Mouse (Mus musculus) adipocyte (in vitro differentiated cells): ENCODE results near the gene Smarcc1.
"Not testable (repeated sequence)": the region's sequence is repeated elsewhere in the genome, so short reads cannot be mapped to it uniquely, and the experiment has no call there.

ENCODE experiments used
- DNase-seq: peaks from one replicate; pipeline ENCODE4 v3.0.0-alpha.2; 2016; ENCODE audit warnings: low spot score

Gene Smarcc1

DNA sequence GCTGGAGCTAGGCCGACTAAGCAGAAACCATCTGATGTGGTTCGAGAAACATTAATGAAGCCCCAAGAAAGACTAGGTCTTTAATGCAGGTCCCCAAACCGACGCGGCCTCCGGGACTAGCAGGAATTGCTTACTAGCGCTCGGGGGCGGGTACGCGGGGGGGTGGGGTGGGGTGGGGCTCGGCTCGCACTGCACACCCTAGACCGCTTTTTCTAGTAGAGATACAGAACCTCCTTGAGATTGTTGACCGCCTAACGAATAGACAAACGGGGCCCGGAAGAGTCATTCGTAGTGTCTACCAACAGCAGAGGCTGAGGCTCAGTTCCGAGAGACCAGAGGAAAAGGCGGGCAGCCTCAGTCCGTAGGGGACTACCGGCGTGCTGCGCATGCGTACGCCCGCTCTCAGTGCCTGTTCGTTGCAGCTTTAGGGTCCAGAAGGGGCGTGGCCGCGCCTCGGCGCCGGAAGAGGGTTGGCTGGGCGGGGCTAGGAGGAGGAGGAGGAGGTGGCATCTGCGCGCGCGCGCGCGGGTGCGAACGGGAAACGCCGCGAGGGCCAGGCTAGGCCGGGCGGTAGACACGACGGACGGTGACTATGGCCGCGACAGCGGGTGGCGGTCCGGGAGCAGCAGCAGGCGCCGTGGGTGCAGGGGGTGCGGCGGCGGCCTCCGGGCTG lies 14.2 kb downstream of the Smarcc1 start:
- DNase-seq, result peak; percentile 97

DNA sequence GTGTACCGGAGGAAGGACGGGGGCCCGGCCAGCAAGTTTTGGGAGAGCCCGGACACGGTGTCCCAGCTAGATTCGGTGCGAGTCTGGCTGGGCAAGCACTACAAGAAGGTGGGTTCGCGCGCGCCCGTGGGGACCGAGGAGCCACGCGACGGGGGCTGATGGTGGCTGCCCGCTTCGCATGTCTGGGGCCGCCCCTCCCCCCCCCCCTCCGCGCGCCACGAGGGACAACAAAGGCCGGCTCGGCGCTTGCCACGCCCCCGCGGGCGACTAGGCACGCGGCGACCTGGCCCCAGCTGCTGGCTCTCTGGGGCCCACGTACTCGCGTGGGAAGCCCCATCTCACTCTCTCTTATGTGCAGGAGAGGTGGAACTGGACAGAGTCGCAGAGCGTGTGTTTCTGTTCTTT lies 14.7 kb downstream of the Smarcc1 start:
- peak; percentile 43 for DNase-seq

DNA sequence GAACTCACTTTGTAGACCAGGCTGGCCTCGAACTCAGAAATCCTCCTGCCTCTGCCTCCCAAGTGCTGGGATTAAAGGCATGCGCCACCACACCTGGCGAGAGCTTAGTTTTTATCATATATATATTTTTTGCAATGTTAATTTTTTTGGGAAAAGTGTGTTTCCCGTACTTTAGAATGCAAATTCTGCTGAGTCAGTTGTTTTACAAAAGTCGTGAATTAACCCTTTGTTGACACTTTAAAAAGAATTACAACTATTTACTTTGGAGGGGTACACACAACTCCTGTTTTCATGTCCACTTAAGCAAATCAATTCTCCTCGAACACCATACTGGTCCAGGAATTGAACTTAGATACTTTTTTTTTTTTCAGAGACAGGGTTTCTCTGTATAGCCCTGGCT lies 15.4 kb downstream of the Smarcc1 start:
- DNase-seq, result no peak

DNA sequence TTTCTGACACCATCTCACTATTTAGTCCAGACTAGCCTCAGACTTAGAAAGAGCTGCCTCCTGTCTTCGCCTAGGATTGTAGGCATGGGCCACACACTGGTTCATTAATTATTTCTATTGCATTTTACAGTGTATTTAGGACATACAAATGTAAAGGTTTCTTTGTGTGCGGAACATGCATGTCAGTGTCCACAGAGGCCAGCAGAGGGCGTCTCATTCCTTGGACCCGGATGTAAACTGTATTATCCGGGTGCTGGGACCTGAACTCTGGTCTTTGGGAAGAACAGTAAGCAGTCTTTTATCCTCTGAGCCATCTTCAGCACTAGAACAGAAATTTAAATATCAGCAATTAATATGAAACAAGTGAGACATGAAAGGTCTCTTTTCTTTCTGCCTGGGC lies 16.7 kb downstream of the Smarcc1 start:
- DNase-seq, result no peak

DNA sequence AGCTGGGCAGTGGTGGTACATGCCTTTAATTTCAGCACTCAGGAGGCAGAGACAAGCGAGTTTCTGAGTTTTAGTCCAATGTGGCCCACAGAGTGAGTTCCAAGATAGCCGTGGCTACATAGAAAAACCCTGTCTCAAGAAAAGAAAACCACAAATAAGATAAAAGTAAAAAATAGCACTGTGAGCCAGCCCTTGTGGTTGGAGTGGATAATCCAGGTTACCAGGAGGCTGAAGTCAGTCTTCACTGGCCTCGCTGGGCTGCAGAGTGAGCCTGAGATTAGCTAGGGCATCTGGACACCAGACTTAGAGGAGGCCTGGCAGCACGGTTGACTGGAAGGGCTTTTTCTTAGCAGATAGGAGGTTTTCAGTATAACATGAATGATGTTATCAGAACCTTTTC lies 21.6 kb downstream of the Smarcc1 start:
- no peak for DNase-seq

DNA sequence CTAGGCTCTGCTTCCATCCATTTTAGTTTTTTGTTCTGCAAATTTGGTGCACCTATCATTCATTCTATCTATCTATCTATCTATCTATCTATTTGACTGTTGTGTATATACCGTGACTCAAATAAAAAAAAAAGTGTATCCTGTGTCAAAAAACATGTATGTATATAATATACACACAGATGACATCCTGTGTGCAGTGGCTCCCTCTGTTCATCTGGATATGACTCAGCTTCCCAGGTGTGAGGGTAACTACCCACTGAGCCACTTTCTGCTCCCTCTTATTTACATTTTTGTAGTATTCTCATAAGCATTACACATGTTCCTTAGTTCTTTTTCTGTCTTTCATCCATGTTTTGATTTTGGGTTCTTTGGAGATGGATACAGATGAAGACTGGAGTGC lies 24.6 kb downstream of the Smarcc1 start:
- DNase-seq, result no peak

DNA sequence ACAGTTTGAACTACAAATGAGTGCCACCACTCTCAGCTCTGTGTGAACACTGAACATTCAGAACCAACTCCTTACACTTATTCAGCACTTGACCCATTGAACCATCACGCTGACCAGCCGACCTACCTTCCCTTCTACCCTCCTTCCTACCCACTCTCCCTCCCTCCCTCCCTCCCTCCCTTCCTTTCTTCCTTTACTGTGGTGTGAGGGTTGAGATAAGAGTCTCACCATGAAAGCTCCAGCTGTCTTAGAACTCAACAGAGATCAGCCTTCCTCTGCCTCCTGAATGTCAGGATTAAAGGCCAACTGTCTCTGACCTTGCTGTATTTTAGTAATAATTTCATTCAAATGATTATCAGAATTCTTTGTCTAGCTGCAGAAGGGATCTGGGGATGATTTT lies 31.1 kb downstream of the Smarcc1 start:
- no peak for DNase-seq

DNA sequence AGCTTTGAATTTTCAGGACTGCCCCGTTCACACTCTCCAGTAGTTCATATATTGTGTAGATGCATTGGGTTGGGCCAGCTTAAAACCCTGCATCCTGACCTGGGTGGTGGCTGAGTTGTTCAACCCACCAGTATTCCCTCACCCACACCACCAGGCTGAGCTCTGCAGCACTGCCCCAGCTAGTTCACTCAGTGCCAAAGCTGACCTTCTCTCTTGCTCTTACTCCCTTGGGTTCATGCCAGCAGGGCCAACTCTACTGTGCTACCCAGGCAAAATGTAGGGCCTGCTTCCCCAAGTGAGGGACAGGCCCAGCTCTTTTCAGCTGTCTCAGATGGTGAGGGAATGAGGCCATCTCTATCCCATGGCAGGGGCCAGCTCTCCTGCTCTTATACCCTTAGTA lies 41.5 kb downstream of the Smarcc1 start:
- DNase-seq, result peak; percentile 53

DNA sequence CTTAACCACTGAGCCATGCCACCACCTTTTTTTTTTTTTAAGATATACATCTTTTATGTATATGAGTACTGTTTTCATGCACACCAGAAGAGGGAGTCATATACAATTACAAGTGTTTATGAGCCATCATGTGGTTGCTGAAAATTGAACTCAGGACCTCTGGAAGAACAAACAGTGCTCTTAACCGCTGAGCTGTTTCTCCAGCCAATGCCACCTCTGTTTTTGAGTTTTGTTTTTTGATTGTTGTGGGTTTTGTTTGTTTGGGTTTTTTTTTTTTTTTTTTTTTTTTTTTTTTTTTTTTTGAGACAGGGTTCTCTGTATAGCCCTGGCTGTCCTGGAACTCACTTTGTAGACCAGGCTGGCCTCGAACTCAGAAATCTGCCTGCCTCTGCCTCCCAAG lies 43.0 kb downstream of the Smarcc1 start:
- DNase-seq, result not testable (repeated sequence)

DNA sequence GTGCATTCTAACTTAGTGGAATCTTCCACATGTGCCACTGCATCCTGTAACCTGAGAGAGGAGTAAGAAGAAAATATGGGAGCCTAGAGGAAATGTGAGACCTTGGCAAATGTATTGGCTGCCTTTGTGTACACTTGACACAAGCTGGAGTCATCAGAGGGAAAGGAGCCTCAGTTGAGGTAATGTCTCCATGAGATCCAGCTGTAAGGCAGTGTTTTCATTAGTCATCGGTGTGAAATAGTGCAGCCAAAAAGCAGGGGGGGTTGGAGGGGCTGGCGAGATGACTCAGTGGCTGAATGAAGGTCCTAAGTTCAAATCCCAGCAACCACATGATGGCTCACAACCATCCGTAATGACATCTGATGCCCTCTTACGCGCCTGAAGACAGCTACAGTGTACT lies 44.9 kb downstream of the Smarcc1 start:
- peak; percentile 21 for DNase-seq

DNA sequence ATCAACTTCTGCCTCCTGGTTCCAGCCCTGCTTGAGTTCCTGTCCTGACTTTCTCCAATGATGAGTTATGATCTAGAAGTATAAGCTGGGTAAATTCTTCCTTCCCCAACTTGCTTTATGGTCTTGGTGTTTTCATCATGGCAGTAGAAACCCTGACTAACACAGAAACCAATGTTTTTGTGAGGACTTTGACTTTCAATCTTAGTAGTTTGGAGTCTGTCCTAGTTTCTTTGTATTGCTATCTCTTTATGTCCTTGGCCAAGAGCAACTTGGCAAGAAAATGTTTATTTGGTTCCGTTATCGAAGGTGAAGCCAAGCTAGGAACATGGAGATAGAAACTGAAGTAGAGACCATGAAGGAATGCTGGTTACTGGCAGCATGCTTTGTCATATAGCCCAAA lies 45.6 kb downstream of the Smarcc1 start:
- DNase-seq, result no peak

DNA sequence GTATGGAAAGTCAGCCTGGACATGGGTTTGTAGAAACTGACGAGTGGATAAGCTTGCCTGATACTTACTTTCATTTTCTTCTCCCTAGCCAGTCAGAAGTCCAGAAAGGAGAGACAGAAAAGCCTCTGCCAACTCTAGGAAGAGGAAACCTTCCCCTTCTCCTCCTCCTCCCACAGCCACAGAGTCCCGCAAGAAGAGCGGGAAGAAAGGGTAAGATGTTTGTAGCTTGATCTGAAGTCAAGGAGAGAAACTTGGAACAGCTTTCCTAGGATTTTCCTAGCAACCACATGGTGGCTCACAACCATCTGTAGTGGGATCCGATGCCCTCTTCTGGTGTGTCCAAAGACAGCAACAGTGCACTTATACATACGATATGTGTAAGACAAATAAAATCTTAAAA lies 53.4 kb downstream of the Smarcc1 start:
- peak; percentile 6 for DNase-seq

DNA sequence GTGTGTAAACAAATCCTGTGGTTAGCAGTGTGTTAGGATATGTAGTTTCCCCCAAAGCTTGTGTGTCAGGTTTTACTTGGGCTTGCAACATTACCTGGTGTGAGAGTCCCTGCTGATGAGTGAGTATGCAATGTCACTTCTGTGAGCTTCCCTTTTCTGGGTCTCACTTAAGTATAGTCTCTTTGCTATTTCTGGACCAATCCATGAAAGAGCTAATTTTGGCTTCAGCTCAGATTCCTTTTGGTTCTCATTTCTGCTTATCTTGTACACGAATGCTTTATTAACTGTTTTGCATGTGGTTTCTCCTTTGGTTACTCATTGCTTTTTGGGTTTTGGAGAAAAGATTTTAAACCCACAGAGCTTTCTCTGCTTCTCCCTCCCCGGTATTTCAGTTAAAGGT lies 82.4 kb downstream of the Smarcc1 start:
- DNase-seq, result no peak

DNA sequence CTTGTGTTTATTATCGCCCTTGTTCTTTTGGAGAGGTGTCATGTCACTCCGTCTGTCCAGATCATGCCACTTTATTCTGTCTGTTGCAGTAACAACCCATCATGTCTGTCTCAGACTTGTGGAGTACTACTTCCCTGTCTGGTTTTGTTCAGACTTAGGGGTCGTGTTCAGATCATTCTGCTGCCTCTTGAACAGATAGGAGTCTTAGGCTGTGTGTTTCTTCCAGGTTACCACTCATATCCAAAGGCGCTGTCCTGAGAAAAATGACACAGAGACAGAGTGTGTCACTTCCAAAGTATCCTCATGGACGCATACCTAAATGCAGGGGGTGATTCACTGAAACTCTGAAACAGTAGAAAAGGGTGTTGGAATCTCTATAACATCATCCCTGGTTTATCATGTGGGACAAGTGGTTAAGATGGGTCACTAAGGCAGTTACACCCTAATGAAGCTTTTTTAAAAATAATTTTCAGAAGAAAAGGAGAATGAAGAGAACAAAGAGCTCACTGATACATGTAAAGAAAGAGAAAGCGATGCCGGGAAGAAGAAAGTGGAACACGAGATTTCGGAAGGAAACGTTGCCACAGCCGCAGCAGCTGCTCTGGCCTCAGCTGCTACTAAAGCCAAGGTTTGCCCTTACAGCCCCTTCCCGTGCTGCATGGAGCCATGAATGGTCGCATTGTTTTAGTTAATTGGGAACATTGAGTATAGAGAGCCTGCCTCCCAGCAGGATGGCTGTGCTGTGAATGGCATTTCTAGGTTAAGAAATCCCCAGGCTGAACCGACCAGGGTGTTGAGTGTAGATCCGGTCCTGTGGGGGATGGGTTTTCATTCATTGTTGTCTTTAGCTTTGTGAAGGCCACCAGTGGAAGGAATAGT lies 88.3 kb downstream of the Smarcc1 start:
- no peak for DNase-seq

DNA sequence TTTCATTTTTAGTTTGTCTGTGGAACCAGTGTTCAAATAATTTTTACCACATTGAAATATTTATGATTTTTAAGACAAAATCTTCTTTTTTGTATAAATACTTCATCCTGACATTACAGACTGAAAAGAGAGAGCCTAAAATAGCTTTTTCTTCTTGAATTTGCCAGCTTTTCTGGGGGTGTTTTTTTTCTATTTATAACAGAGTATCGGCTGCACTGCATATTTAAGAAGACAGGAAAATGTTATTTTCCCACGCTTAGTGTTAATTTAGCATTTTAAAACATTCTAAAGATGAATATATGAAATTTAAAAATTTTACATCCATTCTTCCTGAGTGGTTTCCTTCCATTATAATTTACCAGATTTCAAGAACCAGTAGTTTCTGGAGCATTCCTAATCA lies 88.9 kb downstream of the Smarcc1 start:
- no peak for DNase-seq

DNA sequence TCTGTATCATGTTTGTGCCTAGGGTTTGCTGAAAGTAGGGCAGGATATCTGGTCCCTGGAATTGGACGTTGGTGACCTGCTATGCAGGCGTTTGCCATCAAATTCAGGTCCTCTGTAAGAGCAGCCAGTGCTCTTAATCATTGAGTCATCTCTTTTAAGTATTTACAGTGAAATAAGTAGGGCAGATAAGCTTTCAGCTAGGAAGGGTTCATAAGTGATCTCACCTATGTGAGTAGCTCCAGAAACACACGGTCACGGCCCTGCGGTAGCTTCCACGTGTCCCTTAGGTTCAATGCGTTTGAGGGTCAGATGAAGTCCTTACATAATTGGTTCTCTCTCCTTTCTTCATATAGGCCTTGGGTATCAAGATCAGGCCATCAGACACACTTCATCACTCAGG lies 90.8 kb downstream of the Smarcc1 start:
- no peak for DNase-seq

DNA sequence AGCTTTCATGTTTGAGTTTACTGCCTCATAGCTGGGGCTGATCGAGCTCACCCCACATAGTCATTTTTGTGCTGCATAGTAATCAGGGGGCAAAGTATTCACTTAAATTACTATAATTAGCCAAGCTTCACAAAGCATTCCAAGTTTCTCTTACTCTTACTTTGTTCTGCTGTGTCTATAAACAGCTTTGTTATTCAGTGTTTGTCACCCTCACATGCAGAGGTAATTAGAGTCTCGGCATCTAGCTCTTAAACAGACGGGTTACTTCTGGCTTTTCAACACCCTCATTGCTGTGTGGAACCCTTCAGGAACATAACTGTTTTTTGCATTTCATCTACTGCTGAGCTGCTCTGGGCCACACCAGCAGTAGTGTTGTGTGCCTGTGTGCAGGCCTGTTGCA lies 91.5 kb downstream of the Smarcc1 start:
- DNase-seq, result no peak

DNA sequence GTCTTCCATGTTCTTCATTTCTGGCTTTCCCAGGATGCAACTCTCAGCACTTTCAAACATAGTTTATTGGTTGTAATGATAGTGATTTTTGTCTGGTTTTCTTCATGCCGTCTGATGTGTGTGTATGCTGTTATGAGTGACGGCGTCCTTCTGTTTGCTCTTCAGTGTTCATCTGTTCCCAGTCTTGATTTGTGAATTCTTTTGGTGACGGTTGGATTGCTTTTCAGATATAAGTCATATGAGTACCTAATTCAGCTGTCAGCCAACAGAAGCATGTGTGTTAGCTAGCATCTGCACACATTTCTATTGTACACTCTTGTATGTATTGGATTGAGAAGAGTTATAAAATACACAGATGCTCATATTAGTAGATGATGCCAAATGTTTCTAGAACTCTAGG lies 106.8 kb downstream of the Smarcc1 start:
- no peak for DNase-seq

DNA sequence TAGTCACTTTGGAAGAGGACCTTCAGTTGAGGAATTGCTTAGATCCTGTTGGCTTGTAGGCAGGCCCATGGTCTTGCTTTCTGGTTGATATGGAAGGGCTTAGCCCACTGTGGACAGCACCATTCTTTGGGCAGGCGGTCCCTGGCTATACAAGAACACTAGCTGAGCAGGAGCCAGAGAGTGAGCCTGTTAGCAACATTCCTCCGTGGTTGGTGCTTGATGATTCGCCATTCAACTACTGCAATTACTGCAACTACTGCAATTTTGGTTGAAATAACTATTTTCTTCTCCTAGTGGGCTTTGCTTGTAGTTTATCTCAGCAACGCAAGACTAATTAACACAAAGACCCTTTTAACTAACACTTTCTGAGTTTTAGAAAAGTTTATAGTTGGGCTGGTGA lies 108.7 kb downstream of the Smarcc1 start:
- no peak for DNase-seq

DNA sequence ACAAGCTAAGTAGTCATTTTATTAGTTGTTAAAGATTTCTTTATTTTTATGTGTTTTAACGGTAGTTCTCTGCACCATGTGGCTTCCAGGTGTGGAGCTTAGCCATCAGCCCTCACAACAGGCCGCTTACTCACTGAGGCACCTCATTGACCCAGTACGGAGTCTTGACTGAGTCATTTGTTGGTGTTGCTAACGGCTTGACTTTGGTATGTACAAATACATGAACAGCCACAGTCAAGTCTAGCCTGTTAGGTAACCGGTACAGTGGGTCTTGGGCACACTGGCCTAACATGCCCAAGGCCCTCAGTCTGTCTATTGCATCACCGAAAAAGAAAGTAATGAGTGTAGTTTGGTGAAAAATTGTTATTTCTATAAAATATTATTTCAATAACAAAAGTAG lies 111.2 kb downstream of the Smarcc1 start:
- no peak for DNase-seq

DNA sequence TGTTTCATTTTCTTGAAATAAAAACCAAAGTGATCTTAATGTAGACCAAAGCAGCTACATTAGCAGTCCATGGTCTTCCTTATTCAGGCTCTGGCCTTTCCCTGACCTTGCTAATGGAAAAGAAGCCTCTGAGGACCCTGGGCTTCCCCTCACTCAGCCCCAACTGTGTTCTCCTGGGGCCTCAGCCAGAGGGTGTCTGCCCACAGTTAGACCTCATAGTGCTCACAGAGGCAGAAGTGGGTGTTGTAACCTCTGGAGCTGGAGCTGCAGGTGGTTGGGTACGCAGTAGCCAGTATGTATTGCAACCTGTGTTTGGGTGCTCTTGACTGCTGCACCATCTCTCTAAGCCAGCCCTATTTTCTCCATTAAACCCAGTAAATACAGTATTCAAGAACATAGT lies 111.6 kb downstream of the Smarcc1 start:
- DNase-seq, result no peak

DNA sequence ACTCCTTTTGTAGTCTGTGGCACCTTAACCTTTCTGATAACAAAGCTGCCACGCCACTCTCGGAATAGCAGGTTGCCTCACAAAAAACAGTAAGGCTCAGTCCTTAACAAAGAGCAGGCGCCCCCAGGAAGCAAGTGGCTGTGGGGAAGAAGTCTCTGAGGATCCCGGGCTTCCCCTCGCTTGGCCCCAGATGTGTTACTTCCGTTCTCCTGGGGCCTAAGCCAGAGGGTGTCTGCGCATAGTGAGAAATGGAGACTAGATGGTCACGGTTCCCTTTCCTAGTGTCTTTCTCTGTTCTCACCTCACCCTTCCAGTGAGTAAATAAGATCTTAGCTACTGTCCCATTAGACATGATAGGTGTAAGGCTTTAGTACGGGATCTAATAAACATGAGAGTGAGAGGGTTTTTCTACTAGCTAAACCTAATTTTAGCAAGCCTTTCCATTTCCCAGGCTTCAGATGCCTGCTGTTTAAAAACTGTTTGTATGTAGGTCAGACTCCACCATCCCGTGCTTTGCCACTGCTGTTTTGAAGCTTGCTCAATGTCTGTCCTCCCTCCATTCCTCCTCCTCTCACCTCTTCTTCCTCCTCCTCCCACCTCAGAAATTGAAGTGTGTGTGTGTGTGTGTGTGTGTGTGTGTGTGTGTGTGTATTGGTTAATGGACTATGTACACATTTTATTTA lies 112.2 kb downstream of the Smarcc1 start:
- no peak for DNase-seq

DNA sequence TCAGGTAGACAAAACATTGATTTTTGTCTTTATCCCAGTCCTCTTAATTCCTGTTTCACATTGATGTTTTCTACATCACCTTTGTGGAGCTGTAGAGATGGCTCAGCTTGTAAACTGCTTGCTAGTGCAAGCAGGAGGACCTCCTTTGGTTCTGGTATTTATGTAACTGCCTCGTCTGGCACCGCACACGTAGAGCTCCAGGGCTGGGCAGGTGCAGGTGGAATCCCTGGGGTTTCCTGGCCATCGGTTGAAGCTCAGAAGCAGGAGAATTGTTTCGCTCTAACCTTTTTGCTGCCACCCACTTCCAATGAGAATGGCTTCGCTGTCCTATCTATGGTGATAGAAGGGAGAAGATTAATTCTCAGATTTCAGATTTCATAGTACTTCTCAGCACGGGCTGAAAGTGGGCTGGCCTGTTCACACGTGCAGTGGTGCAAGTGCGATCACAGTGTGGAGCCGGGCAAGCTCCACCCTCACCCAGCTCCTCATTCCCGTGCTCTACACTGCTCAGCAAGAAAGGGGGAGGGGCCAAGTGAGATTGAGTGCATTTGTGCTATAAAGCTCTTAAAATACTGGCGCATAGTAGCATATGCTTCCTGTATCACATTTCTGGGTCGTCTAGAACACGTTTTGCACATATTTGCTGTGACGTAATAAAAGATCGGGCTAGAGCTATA lies 113.0 kb downstream of the Smarcc1 start:
- DNase-seq, result no peak
